Comparison of ENCODE assay signal across 8 mouse cellular contexts in genomic region chr3:51340552-51341267, GRCm38 (mm10). TPM values are rescaled to one million over a fixed set of nuclear protein-coding genes. Genes with fewer than 3 reads are reported as not detected.
A peak's percentile ranks its signal among the peaks of the same experiment; 100 is the strongest.
DNase-seq lines count a peak whose midpoint lies in the region; ATAC-seq and TF ChIP-seq lines count a peak whose summit lies in the region.

Elf2 (minus strand) TSS chr3:51340663.

- peak within 1 kb of the TSS; percentile 93 for H3K4me3 ChIP-seq in embryonic facial prominence, embryonic 12.5 days
- peak within 1 kb of the TSS; percentile 98 for H3K4me3 ChIP-seq in kidney, adult 2 months (ENCODE audit: insufficient read depth, low read depth, low read length)
- H3K4me3 ChIP-seq in limb, embryonic 13.5 days: peak within 1 kb of the TSS; percentile 92
- peak within 1 kb of the TSS; percentile 88 for H3K4me3 ChIP-seq in midbrain, embryonic 15.5 days

- H3K4me1 ChIP-seq in embryonic facial prominence, embryonic 12.5 days: no peaks in the 10 kb centered on the region; the same call in 1 of the 2 replicates
- no peaks in the 10 kb centered on the region for H3K4me1 ChIP-seq in kidney, adult 2 months (ENCODE audit: control insufficient read depth, insufficient read depth, low read length)
- 0 out of 2 replicates have a peak, but pooled peaks cover 5% of the 10 kb centered on the region for H3K4me1 ChIP-seq in limb, embryonic 13.5 days
- peaks cover 22% of the 10 kb centered on the region for H3K4me1 ChIP-seq in midbrain, embryonic 15.5 days

- no peaks in the 10 kb centered on the region for H3K27me3 ChIP-seq in embryonic facial prominence, embryonic 12.5 days
- H3K27me3 ChIP-seq in kidney, adult 2 months (replicated peaks; ENCODE audit: control insufficient read depth, insufficient read depth, low read length): no peaks in the 10 kb centered on the region
- H3K27me3 ChIP-seq in limb, embryonic 13.5 days: no peaks in the 10 kb centered on the region
- H3K27me3 ChIP-seq in midbrain, embryonic 15.5 days (replicated peaks): no peaks in the 10 kb centered on the region

- DNase-seq in 3134 (ENCODE audit: extremely low read depth, insufficient read length, low spot score): peak; percentile 91
- peak; percentile 95 to 98 for DNase-seq in adrenal gland, postnatal 36 days
- peak; percentile 91 to 94 for DNase-seq in heart, adult 18-20 months
- DNase-seq in kidney, adult 2 months: peak; percentile 94
- DNase-seq in spleen, adult 18-20 months: peak; percentile 84 to 85

- peak within 1 kb of the TSS; percentile 97 for H3K27ac ChIP-seq in embryonic facial prominence, embryonic 12.5 days
- H3K27ac ChIP-seq in kidney, adult 2 months (ENCODE audit: insufficient read depth, low read depth, low read length): peak within 1 kb of the TSS; percentile 92
- peak within 1 kb of the TSS; percentile 94 for H3K27ac ChIP-seq in limb, embryonic 13.5 days
- H3K27ac ChIP-seq in midbrain, embryonic 15.5 days: peak within 1 kb of the TSS; percentile 93

- 1% methylated on average over 69 of the region's 87 CpGs for WGBS in embryonic facial prominence, embryonic 12.5 days
- under 1% methylated on average over 86 of the region's 87 CpGs for WGBS in kidney, adult 2 months
- WGBS in limb, embryonic 13.5 days: under 1% methylated on average over 76 of the region's 87 CpGs
- 1% methylated on average over 60 of the region's 87 CpGs for WGBS in midbrain, embryonic 15.5 days

- no peaks in the 10 kb centered on the region for H3K9me3 ChIP-seq in embryonic facial prominence, embryonic 12.5 days
- H3K9me3 ChIP-seq in limb, embryonic 13.5 days: no peaks in the 10 kb centered on the region
- no peaks in the 10 kb centered on the region for H3K9me3 ChIP-seq in midbrain, embryonic 15.5 days

- H3K36me3 ChIP-seq in embryonic facial prominence, embryonic 12.5 days: no peaks in the 10 kb centered on the region
- H3K36me3 ChIP-seq in kidney, adult 2 months (ENCODE audit: control insufficient read depth, insufficient read depth, low read length): no peaks in the 10 kb centered on the region
- no peaks in the 10 kb centered on the region for H3K36me3 ChIP-seq in limb, embryonic 13.5 days
- no peaks in the 10 kb centered on the region for H3K36me3 ChIP-seq in midbrain, embryonic 15.5 days (replicated peaks)

- peak within 1 kb of the TSS; percentile 88 for H3K9ac ChIP-seq in embryonic facial prominence, embryonic 12.5 days
- H3K9ac ChIP-seq in limb, embryonic 13.5 days: peak within 1 kb of the TSS; percentile 89
- H3K9ac ChIP-seq in midbrain, embryonic 15.5 days: peak within 1 kb of the TSS; percentile 59

- TF ChIP-seq CTCF in kidney, adult 2 months (conservative IDR thresholded peaks at IDR 0.05; ENCODE audit: insufficient read depth, insufficient read length, low read depth, low read length): no peak

- H3K4me2 ChIP-seq in embryonic facial prominence, embryonic 12.5 days (replicated peaks): peak within 1 kb of the TSS; percentile 86
- peak within 1 kb of the TSS; percentile 88 for H3K4me2 ChIP-seq in limb, embryonic 13.5 days (replicated peaks)
- peak within 1 kb of the TSS; percentile 84 for H3K4me2 ChIP-seq in midbrain, embryonic 15.5 days

- peak; percentile 80 for ATAC-seq in embryonic facial prominence, embryonic 12.5 days (ENCODE audit: insufficient number of reproducible peaks, insufficient read depth, low FRiP score, low TSS enrichment)
- ATAC-seq in limb, embryonic 13.5 days (ENCODE audit: low FRiP score, low read depth): peak; percentile 72
- ATAC-seq in midbrain, embryonic 15.5 days (replicated peaks): peak; percentile 83

- TF ChIP-seq POLR2A in kidney, adult 2 months (IDR thresholded peaks at IDR 0.05; ENCODE audit: low read depth, low read length): no peak

RNA-seq across cellular contexts. Expression of gene Elf2, which starts in this region (rescaled TPM):
- 100 to 1,000 TPM in 1 of 2 experiments, 10 to 100 TPM in 1; 88.9 to 109 TPM for total RNA-seq in adrenal gland, postnatal 36 days (2021)
- polyA plus RNA-seq in embryonic facial prominence, embryonic 12.5 days (2016; fragmentation: Nextera tagmentation; extraction: Ambion mirVana): 48.2 and 54.8 TPM in 2 replicates
- 10 to 100 TPM; 54.7 to 57.0 TPM for total RNA-seq in heart, adult 18-20 months (2021)
- polyA plus RNA-seq in kidney, adult 2 months (2012; rRNA removed): 23.5 and 28.1 TPM in 2 replicates
- 65.0 and 70.3 TPM in 2 replicates for polyA plus RNA-seq in limb, embryonic 13.5 days (2015; fragmentation: Nextera tagmentation; extraction: Ambion mirVana)
- polyA plus RNA-seq in midbrain, embryonic 15.5 days (2015; fragmentation: Nextera tagmentation; extraction: Ambion mirVana): 39.6 and 44.9 TPM in 2 replicates

Comparison
In these comparisons a context has a peak if more than half of its experiments do, and no peak if none do; other contexts are left out.
1. Peak in every context shown above with its lines: DNase-seq, ATAC-seq, H3K4me3 ChIP-seq and H3K27ac ChIP-seq.